Mouse (Mus musculus): ENCODE data around the gene 1700123K08Rik.
"Not testable (repeated sequence)": the region's sequence is repeated elsewhere in the genome, so short reads cannot be mapped to it uniquely, and the experiment has no call there.

1700123K08Rik gene

DNA sequence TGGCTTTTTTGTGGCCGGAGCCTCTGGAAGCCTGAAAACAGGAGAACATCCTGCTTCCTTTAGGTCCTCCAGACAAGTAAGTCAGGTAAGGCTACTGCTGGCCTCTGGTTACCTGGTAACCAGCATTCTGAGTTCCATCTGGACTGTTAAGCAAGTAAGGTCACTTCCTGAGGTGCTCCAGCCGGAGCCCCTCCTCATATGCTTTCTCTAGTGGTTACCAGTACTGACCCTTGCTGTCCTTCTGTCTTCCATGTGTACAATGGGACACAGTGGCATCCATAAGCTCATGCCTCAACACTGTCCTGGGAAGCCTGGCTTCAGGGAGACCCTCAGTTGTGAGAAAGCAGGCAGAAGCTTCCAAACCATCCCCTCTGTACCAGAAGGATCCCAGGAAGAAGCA lies at the start of gene 1700123K08Rik:
Gene 1700123K08Rik, minus strand, starts transcription at position 101 of the 400 bp plus-strand sequence.
- not testable (repeated sequence) for DNase-seq (ENCODE audit: low read depth, low spot score)

DNA sequence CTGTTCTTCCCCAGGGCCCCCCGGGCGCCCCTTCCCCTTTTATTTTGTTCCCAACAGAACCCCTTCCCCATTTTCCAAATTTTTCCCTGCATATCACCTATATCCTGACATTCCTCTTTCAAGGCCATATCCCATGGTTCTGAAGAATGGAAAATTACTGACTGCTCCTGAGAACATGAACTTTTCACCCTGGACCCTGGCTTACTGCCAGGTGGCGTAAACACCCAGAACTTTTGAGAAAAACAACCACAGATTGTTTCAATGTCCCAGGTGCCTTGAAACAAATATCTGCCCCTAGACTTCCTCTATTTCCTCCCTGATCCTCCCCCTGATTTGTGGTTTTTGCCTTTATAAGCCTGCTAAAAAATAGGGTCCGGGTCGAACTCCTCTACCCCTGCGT lies 22.9 kb upstream of the 1700123K08Rik start:
- no peak for DNase-seq (ENCODE audit: low read depth, low spot score)

DNA sequence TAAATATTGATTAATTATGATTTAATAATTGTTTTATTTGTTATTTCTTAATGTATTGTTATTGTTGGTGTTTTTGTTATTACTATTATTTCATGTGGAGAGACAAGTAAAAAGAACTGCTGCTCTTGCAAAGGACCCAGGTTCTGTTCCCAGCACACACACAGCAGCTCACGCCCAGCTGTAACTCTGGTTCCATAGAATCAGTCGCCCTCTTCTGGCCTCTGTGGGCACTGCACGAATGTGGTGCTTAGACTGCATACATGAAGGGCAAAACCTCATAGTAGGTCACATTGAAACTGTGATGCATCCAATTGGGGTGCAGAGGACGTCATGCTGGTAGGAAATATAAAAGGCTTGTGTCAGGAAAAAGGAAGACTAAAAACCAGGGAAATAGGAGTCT lies 7.1 kb upstream of the 1700123K08Rik start:
- peak; percentile 8 for DNase-seq (ENCODE audit: low read depth, low spot score)

DNA sequence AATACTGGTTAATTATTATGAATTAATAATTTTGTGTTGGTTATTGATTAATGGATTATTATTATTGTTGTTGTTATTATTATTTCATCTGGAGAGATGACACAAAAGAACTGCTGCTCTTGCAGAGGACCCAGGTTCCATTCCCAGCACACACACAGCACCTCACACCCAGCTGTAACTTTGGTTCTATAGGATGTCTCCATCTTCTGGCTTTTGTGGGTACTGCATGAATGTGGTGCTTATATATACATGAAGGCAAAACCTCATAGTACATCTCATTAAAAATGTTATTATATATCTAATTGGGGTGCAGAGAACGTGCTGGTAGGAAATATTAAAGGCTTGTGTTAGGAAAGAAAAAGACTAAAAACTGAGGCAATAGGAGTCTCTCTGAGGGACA lies 11.8 kb downstream of the 1700123K08Rik start:
- no peak for DNase-seq (ENCODE audit: low read depth, low spot score)

DNA sequence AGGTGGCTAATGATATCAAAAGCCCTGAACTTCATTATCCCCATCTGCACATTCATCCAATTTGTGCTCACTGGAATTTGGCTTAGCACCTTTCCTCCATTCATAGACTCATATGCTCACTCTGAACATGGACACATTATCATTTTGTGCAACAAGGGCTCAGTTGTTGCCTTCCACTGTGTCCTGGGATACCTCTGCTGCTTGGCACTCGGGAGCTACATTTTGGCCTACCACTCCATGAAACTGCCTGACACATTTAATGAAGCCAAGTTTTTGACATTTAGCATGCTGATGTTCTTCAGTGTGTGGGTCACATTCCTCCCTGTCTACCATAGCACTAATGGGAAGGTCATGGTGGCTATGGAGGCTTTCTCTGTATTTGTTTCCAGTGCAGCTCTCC lies 32.0 kb downstream of the 1700123K08Rik start:
- no peak for DNase-seq (ENCODE audit: low read depth, low spot score)

All from retina, postnatal 7 days (tissue).